Mouse (Mus musculus): ENCODE measurements at regions not wholly inside any gene's neighbourhood (a gene's known extent, or its start where the extent isn't known, plus 50 kb on each side); places are given as distances from the start of the nearest gene placed in this dataset.

DNA sequence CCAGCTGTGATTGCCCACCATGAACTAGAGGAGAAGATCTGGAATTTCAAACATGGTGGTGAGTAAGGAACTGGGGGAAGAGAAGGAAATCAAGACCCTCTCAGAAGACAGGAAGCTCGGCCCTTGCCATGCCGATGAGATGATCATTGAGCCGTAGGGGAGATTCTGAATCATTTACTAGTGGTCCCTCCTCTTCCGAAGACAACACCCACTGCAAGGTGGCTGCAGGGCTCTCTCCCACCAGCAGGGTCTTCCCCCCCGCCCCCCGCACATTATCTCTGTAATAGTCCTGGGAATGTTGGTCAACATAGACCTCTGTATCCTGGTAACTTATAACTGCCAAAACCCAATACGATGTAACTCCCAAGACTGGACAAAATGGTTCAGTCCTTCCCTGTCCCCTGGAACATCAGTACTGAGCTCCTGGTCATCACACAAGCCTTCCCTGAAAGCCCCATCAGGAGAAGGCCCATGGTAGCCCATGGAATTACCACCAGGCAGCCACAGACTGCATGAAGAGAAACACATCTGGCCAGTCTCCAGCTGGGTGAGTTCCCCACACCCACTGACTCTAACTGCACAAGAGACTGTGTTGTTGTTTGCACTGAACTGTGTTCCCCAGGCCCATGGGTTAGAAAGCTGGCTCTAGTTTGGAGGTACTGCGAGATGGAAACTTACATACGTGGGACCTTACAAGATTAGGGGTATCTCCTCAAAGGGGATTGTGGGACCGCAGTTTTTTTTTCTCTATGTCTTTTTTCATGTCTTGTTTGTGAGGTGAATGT, 256.3 kb downstream of the Gm10260 start:
- WGBS, result 96% methylated on average over 10 of the region's 10 CpGs
- no peak for DNase-seq
- no peaks in the 10 kb centered on the region for H3K4me1 ChIP-seq (ENCODE audit: control insufficient read depth, insufficient read depth, low read length)
- no peak overlapping the region for H3K4me3 ChIP-seq (replicated peaks; ENCODE audit: extremely low read depth, low read depth, low read length)
- no peak for TF ChIP-seq CTCF (IDR thresholded peaks at IDR 0.05; ENCODE audit: insufficient read depth, low read length)

DNA sequence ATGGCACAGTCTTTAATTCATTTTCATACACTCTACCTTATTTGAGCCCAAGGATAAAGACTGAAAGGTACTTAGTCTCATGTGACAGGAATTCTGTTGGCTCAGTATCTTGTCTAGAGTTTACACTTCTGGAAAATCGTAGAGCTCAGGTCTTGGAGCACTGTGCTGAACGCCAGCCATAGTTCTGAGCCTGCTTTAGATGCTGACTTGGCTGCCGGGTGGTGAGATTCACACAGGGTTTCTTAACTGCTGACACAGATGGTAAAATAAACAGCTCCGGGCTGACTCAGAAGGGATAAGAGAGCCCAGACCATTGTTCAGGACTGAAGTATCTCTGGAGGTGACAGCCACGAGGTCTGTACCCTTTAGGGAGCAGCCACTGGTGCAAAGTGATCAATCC, 257.0 kb downstream of the Gm10260 start:
- no peaks in the 10 kb centered on the region for H3K4me1 ChIP-seq (ENCODE audit: control insufficient read depth, insufficient read depth, low read length)
- TF ChIP-seq POLR2A (IDR thresholded peaks at IDR 0.05; ENCODE audit: borderline replicate concordance, extremely low read depth, low read depth, low read length) (no peak), CTCF (IDR thresholded peaks at IDR 0.05; ENCODE audit: insufficient read depth, low read length) (no peak)
- no peak for DNase-seq
- no peak overlapping the region for H3K4me3 ChIP-seq (replicated peaks; ENCODE audit: extremely low read depth, low read depth, low read length)
- 53% methylated on average over 5 of the region's 5 CpGs for WGBS

DNA sequence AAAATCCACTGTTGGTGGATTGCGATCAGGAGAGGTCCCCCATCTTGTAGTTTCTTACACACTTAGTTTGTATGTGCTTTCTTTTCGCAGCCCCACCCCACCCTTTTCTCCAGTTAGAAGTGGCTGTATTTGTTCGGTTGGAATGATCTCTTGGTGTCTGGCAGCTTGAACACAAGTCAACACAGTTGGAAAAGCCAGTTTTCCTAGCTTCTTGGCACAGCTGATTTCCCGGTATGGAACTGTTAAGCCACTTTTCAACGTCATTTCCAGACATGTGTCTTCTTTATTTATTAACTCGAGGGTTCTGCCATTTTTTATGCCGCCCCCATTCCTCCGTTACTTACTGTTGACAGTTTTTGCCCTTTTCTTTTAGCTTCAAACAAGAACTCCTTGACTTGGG, 259.2 kb downstream of the Enc1 start:
- no peak overlapping the region for H3K4me3 ChIP-seq (replicated peaks; ENCODE audit: extremely low read depth, low read depth, low read length)
- DNase-seq, result no peak
- H3K4me1 ChIP-seq (ENCODE audit: control insufficient read depth, insufficient read depth, low read length), result no peaks in the 10 kb centered on the region
- TF ChIP-seq POLR2A (IDR thresholded peaks at IDR 0.05; ENCODE audit: borderline replicate concordance, extremely low read depth, low read depth, low read length) (no peak), CTCF (IDR thresholded peaks at IDR 0.05; ENCODE audit: insufficient read depth, low read length) (no peak)
- 78% methylated on average over 8 of the region's 8 CpGs for WGBS

DNA sequence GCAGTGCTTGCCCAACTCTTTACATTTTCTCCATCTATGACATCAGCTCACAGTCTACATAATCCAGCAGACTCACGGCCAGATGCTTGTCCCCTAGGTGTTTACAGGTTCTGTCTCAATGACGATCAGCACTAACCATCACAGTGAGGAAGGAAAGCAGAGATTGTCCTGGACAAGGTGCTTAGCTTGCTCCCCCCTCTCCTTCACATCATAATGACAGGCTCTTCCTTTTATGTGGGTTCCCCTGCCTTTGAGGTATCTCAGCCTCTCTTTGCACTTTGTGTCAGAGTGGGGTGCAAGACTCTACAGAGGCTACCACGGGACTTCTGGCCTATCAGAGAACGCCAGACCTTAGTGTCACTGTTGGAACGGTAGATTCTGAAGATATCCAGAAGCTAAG, 258.1 kb downstream of the Enc1 start:
- Histone ChIP-seq H3K4me3 (replicated peaks; ENCODE audit: extremely low read depth, low read depth, low read length) (no peak overlapping the region), H3K4me1 (ENCODE audit: control insufficient read depth, insufficient read depth, low read length) (no peaks in the 10 kb centered on the region)
- WGBS, result 82% methylated on average over 5 of the region's 5 CpGs
- TF ChIP-seq POLR2A (IDR thresholded peaks at IDR 0.05; ENCODE audit: borderline replicate concordance, extremely low read depth, low read depth, low read length) (no peak), CTCF (IDR thresholded peaks at IDR 0.05; ENCODE audit: insufficient read depth, low read length) (no peak)
- no peak for DNase-seq

DNA sequence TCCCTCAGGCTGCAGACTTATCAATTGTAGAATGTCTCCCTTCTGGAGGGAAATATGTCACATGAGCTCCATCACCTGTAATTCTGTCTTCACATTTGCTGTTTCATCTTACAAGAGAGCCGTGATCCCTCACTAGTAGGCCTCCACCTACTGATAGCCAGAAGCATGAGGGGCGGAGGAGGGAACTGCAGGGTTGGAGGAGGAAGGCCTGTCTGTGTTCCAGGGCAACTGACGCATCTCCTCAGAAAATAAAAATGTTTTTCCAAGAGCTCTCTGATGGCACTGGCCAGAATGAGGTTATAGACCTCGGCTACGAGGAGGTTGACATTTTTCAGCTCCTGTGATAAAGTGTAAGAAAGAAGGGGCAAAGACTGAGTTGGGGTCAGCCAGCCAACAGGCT, 257.0 kb downstream of the Enc1 start:
- H3K4me3 ChIP-seq (replicated peaks; ENCODE audit: extremely low read depth, low read depth, low read length), result no peak overlapping the region
- TF ChIP-seq CTCF (IDR thresholded peaks at IDR 0.05; ENCODE audit: insufficient read depth, low read length) (no peak), POLR2A (IDR thresholded peaks at IDR 0.05; ENCODE audit: borderline replicate concordance, extremely low read depth, low read depth, low read length) (no peak)
- H3K4me1 ChIP-seq (ENCODE audit: control insufficient read depth, insufficient read depth, low read length), result no peaks in the 10 kb centered on the region
- no peak for DNase-seq
- WGBS, result 90% methylated on average over 5 of the region's 5 CpGs

DNA sequence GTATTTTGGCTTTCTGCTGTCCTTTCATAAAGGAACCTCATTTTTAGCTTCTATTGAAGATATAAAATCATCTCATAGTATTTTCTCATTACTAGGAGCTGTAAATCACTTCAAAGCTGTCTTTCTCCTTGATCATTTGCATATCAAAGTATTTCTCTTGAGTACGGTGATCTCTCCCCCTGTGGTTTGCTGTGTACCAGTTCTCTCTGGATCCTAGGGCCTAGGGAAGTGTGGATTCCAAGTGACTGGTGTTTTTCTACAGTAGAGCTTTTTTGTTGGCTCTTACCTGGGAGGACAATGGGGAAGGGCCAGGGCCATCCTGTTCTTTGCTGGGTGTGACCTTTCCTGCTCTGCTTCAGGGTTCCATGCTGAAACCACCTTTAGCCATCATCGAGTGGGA, 253.9 kb downstream of the Enc1 start:
- TF ChIP-seq CTCF (IDR thresholded peaks at IDR 0.05; ENCODE audit: insufficient read depth, low read length) (no peak), POLR2A (IDR thresholded peaks at IDR 0.05; ENCODE audit: borderline replicate concordance, extremely low read depth, low read depth, low read length) (no peak)
- WGBS, result 85% methylated on average over 2 of the region's 2 CpGs
- no peak for DNase-seq
- H3K4me3 ChIP-seq (replicated peaks; ENCODE audit: extremely low read depth, low read depth, low read length), result no peak overlapping the region
- no peaks in the 10 kb centered on the region for H3K4me1 ChIP-seq (ENCODE audit: control insufficient read depth, insufficient read depth, low read length)

DNA sequence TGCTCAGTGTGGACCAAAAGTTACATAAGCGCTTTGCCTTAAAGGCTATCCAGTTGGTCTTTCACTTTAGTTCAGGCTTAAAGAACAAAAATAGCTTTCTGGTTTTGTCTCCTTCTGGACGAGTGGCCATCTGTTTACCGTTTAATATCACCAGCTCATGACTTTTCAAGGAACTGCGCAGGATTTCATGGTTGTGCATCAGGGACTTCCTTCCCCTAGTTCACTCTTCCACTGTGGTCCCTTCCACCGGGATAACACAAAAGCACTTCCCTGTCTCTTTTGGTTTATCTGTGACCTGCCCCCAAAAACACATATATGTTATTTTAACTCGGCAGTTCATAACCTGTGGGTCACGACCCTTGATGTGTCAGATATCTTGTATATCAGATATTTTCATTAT, 252.9 kb downstream of the Enc1 start:
- WGBS, result 73% methylated on average over 7 of the region's 7 CpGs
- DNase-seq, result no peak
- TF ChIP-seq CTCF (IDR thresholded peaks at IDR 0.05; ENCODE audit: insufficient read depth, low read length) (no peak), POLR2A (IDR thresholded peaks at IDR 0.05; ENCODE audit: borderline replicate concordance, extremely low read depth, low read depth, low read length) (no peak)
- H3K4me1 ChIP-seq (ENCODE audit: control insufficient read depth, insufficient read depth, low read length), result no peaks in the 10 kb centered on the region
- H3K4me3 ChIP-seq (replicated peaks; ENCODE audit: extremely low read depth, low read depth, low read length), result no peak overlapping the region

DNA sequence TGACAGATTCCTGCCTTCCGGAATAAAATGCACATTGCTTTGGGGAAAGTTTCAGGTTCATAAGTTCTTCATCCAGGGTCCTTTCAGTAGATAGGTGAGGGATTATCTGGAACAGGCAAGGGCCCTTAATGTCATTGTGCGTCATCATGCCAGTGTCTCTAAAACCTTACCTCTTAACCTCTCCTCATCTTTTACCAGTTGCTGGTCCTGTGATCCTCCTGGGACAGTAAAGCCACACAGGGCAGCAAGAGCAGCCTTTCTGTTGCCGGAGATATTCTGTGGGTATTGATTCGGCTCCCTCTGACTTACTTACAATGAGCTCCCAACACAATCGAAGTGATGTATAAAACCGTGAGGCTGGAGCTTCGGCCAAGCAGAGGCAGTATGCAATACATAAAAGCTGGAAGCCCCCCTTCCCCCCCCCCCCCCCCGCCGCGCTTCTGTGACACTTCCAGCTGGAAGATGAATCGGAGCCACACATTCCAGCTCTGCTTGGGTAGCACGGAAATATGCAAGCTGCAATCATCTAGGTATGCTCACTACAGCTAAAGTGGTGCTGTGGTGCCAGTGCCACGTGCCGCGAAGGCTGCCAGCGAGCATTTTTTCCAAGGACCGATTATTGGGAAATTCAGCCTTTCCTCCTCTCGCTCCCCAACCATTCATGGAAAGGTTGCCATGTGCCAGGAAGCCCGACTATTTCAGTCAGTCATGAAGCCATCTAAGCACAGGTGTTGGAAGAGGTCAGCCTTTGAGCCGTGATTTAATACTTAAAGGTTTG, 252.2 kb downstream of the Enc1 start:
- no peak overlapping the region for H3K4me3 ChIP-seq (replicated peaks; ENCODE audit: extremely low read depth, low read depth, low read length)
- no peak for TF ChIP-seq POLR2A (IDR thresholded peaks at IDR 0.05; ENCODE audit: borderline replicate concordance, extremely low read depth, low read depth, low read length)
- no peak for TF ChIP-seq CTCF (IDR thresholded peaks at IDR 0.05; ENCODE audit: insufficient read depth, low read length)
- WGBS, result 67% methylated on average over 20 of the region's 20 CpGs
- DNase-seq, result no peak
- H3K4me1 ChIP-seq (ENCODE audit: control insufficient read depth, insufficient read depth, low read length), result no peaks in the 10 kb centered on the region

DNA sequence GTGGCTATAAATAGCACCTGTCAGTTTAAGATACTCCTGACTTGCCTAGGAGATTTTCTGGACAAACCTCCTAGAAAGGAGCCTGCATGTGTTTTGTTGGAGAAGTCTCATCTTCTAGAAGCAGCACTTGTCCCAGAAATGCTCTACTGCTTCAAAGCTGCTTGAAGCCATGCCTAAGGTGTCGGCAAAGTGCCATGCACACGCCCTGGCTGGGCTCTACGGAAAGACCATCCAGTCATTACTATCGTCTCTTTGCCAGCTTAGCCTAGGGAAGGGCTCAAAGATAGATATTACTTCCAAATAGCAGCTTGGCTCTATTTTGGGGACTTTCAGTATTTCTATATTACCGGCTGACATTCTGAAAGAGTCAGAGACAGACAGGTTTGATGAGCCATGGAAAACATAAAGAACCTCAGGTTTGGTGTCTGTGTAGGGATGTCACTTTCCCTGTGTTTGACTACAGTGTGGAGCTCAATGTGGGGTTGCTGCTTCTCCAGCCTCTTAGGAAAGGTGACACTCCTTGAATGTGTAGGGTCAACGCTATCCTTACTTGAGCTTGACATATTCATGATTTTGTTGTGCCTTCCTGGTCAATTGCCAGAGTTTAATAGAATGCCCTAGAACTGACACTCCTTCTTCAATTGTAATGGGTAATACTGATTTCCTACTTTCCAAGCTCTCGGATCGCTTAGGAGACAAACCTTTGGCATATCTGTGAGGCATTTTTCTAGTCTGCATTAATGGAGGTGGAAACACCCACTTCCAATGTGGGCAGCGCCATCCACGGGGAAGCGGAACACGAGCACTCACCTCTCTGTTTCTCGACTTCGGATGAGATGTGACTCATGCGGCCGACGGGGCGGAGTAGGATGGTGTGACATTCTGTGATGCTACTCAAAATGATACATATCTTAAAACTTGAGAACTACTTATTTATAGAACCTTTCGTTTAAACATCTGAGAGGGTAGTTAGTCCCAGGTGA, 251.3 kb downstream of the Enc1 start:
- TF ChIP-seq CTCF (IDR thresholded peaks at IDR 0.05; ENCODE audit: insufficient read depth, low read length), result no peak
- TF ChIP-seq POLR2A (IDR thresholded peaks at IDR 0.05; ENCODE audit: borderline replicate concordance, extremely low read depth, low read depth, low read length), result no peak
- no peak for DNase-seq
- WGBS, result 95% methylated on average over 19 of the region's 19 CpGs
- Histone ChIP-seq H3K4me1 (ENCODE audit: control insufficient read depth, insufficient read depth, low read length) (no peaks in the 10 kb centered on the region), H3K4me3 (replicated peaks; ENCODE audit: extremely low read depth, low read depth, low read length) (no peak overlapping the region)

Data from lung, adult 2 months (tissue).